Mouse (Mus musculus) intestine, embryonic 14.5 days (tissue): ENCODE data around the gene Arhgef19. TPM values are rescaled to one million over a fixed set of nuclear protein-coding genes. Genes with fewer than 3 reads are reported as not detected.
A peak's percentile ranks its signal among the peaks of the same experiment; 100 is the strongest.

ENCODE experiments used
- ATAC-seq: fragments of 200-750 bp; cut with Nextera tagmentation; replicated peaks from 2 replicates; pipeline ENCODE4 v1.8.0; 2017; ENCODE audit warnings: low read depth, moderate number of reproducible peaks, moderate TSS enrichment, moderate library complexity; ENCODE audit not compliant: low FRiP score, low TSS enrichment
- DNase-seq: peaks from one replicate; pipeline ENCODE4 v3.0.0-alpha.2; 2018; ENCODE audit warnings: low spot score
- H3K27ac ChIP-seq: fragments of 300-500 bp; sonication (generic); 2 replicates; pipeline ENCODE4 v1.5.1; 2014; ENCODE audit warnings: low read depth, mild to moderate bottlenecking, control low read depth
- H3K27me3 ChIP-seq: fragments of 300-500 bp; sonication (generic); replicated peaks from 2 replicates; pipeline ENCODE4 v1.6.1; 2014; ENCODE audit warnings: low read length, control low read depth; ENCODE audit not compliant: control insufficient read depth, insufficient read depth
- H3K36me3 ChIP-seq: fragments of 300-500 bp; sonication (generic); 2 replicates; pipeline ENCODE4 v1.6.1; 2014; ENCODE audit warnings: low read length, control low read depth; ENCODE audit not compliant: control insufficient read depth, insufficient read depth
- H3K4me1 ChIP-seq: fragments of 300-500 bp; sonication (generic); replicated peaks from 2 replicates; pipeline ENCODE4 v1.6.1; 2014; ENCODE audit warnings: low read length, control low read depth, mixed read lengths; ENCODE audit not compliant: control insufficient read depth, insufficient read depth
- H3K4me2 ChIP-seq: fragments of 300-500 bp; sonication (generic); 2 replicates; pipeline ENCODE4 v1.6.1; 2014; ENCODE audit warnings: low read length
- H3K4me3 ChIP-seq: fragments of 300-500 bp; sonication (generic); 2 replicates; pipeline ENCODE4 v1.5.1; 2014; ENCODE audit warnings: low read depth, low read length, control low read depth, mixed read lengths
- H3K9ac ChIP-seq: fragments of 300-500 bp; sonication (generic); 2 replicates; pipeline ENCODE4 v1.6.1; 2014; ENCODE audit warnings: mild to moderate bottlenecking, low read length
- H3K9me3 ChIP-seq: fragments of 300-500 bp; sonication (generic); 2 replicates; pipeline ENCODE4 v1.6.1; 2016; ENCODE audit warnings: low read length, control low read depth; ENCODE audit not compliant: control insufficient read depth
- WGBS: fragments of 180-500 bp; shearing (Covaris S2); extraction: QIAGEN DNeasy Blood & Tissue Kit; methylation state at CpG from one replicate; pipeline ENCODE4 v1.1.7; 2014; 5-methylcytosine and 5-hydroxymethylcytosine counted together
- polyA plus RNA-seq: library from polyadenylated mRNA; unstranded; fragments of >200 nt; fragmentation: Nextera tagmentation; extraction: Ambion mirVana; gene quantifications from 2 replicates; pipeline ENCODE4 v1.2.1, GENCODE M21; 2014

Arhgef19 gene
- polyA plus RNA-seq, 1 experiment from 2014 or later: 15.8 TPM

- Histone ChIP-seq H3K27me3 (no peaks in the 10 kb centered on the region), H3K4me1 (no peaks in the 10 kb centered on the region), H3K9ac (no peak overlapping the region), H3K9me3 (no peaks in the 10 kb centered on the region), H3K4me3 (no peak overlapping the region), H3K4me2 (no peak overlapping the region), H3K27ac (no peak overlapping the region), H3K36me3 (0 out of 2 replicates have a peak, but pooled peaks cover 8% of the 10 kb centered on the region)
- WGBS: 91% methylated on average over 5 of the region's 5 CpGs
- DNase-seq (no peak), ATAC-seq (no peak)
Observed at GRCm38 (mm10) chr4:141207081-141207480, 32.2 kb upstream of the Arhgef19 start.

DNA sequence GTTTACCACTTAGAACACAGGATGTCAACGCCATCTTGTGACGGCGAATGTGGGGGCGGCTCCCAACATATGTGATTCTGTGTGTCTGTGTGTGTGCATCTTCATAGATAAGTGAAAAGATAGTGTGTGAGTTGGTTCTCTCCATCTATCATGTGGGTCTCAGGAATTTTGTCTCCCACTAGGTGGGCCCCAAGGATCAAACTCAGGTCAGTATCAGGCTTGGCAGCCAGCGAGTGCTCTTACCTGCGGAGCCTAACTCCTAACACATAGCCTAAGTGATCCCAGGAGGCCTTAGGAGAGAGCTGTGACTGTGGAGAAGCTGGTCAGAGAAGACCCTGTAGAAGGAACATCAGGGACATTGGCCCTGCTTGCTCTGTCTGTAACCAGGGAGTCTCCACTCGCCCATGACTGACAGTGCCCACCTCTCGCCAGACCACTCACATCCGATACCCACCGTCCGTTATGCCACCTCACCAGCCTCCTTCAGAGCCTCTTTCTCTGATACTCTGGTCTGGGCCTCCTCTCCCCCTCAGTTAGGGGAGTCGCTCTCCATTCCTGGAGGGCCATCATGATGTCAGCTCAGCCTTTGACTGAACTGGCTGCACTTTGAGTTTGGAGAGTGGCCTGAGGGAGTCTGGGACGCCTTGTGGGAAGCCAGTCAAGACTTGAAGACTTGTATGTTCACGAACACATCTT lies 28.6 kb upstream of the Arhgef19 start:
- Histone ChIP-seq H3K36me3 (no peaks in the 10 kb centered on the region), H3K27me3 (no peaks in the 10 kb centered on the region), H3K9ac (peak overlapping the region; percentile 27; the same call in 1 of the 2 replicates), H3K4me1 (peaks cover 9% of the 10 kb centered on the region), H3K9me3 (no peaks in the 10 kb centered on the region), H3K4me3 (peak overlapping the region; percentile 38), H3K4me2 (peak overlapping the region; percentile 52), H3K27ac (peak overlapping the region; percentile 65; the same call in 1 of the 2 replicates)
- WGBS: 70% methylated on average over 14 of the region's 14 CpGs
- DNase-seq (no peak), ATAC-seq (0 out of 2 replicates have a peak, but pooled peaks have one; percentile 30)

DNA sequence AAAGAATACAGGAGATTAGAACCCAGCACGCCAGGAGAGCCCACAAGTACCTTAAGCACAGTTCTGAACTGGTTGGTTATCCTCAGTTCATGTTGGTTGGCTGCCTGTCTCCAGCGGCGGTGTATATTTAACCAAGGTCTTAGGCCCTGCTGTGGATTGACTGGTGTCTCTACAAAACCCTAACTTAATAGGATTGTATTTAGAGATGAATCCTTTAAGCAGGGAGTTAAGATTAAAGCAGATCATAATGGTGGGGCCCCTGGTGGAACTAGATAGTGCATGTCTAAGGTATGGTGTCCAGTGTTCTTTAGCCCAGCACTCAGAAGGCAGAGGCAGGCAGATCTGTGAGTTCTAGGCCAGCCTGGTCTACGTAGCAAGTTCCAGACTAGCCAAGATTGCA lies 27.7 kb upstream of the Arhgef19 start:
- no peaks in the 10 kb centered on the region for H3K27me3 ChIP-seq
- no peak for ATAC-seq

DNA sequence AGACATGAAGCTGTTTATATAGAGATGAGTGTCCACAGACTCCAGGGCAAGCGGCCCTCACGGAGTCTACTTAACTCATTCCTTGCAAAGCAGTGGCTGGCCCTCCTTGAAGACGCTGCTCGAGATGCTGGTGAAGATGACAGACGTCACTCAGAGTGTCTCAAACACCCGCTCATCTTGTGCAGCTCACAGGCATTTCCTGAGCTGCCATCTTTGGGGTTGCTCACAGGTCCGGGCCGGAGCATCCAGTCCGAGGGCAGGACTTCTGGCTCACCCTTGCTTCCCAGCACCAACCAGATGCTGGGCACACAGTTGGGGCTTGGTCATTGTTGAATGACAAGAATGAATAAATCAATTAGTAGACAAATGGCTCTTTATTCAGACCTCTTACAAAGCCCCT lies 26.4 kb upstream of the Arhgef19 start:
- ATAC-seq (no peak), DNase-seq (no peak)
- H3K4me2 ChIP-seq: 0 out of 2 replicates have a peak overlapping the region, but pooled peaks have one; percentile 88
- no peak overlapping the region for H3K27ac ChIP-seq
- H3K27me3 ChIP-seq: no peaks in the 10 kb centered on the region
- H3K9me3 ChIP-seq: no peaks in the 10 kb centered on the region
- H3K4me3 ChIP-seq: no peak overlapping the region
- no peaks in the 10 kb centered on the region for H3K36me3 ChIP-seq
- H3K9ac ChIP-seq: no peak overlapping the region
- WGBS: 74% methylated on average over 9 of the region's 9 CpGs
- H3K4me1 ChIP-seq: peaks cover 9% of the 10 kb centered on the region

More for the DNA sequence above, 27.7 kb upstream of the Arhgef19 start:
- H3K36me3 ChIP-seq: no peaks in the 10 kb centered on the region
- H3K9ac ChIP-seq: no peak overlapping the region
- no peak overlapping the region for H3K27ac ChIP-seq
- no peaks in the 10 kb centered on the region for H3K9me3 ChIP-seq
- H3K4me2 ChIP-seq: no peak overlapping the region
- H3K4me3 ChIP-seq: no peak overlapping the region
- 90% methylated on average over 4 of the region's 4 CpGs for WGBS
- DNase-seq: no peak
- peaks cover 9% of the 10 kb centered on the region for H3K4me1 ChIP-seq

DNA sequence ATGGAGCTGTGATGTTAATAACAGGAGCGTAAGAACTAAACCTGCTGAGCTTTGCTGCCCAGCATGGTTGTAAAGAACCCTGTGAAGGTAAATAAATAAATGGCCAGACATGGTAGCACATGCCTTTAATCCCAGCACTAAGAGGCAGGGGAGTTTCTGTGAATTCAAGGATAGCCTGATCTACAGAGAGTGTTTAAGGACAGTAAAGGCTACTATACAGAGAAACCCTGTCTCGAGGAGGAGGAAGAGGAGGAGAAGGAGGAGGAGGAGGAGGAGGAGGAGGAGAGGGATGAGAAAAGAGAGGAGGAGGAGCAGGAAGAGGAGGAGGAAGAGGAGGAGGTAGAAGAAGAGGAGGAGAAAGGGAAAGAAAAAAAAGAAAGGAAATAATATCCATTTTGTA lies 26.0 kb upstream of the Arhgef19 start:
- Histone ChIP-seq H3K27ac (0 out of 2 replicates have a peak overlapping the region, but pooled peaks have one; percentile 39), H3K27me3 (no peaks in the 10 kb centered on the region), H3K9ac (peak overlapping the region; percentile 41; the same call in 1 of the 2 replicates), H3K4me1 (peaks cover 9% of the 10 kb centered on the region), H3K9me3 (no peaks in the 10 kb centered on the region), H3K36me3 (no peaks in the 10 kb centered on the region), H3K4me3 (peak overlapping the region; percentile 49), H3K4me2 (peak overlapping the region; percentile 88)
- no peak for DNase-seq
- no peak; the same call in 1 of the 2 replicates for ATAC-seq
- 36% methylated on average over 2 of the region's 2 CpGs for WGBS

- WGBS: under 1% methylated on average over 24 of the region's 24 CpGs
- peak; percentile 81 for ATAC-seq
- H3K4me2 ChIP-seq: peak within 1 kb of the TSS; percentile 88
- peak; percentile 99 for DNase-seq
- no peaks in the 10 kb centered on the region for H3K9me3 ChIP-seq
- H3K27ac ChIP-seq: 0 out of 2 replicates have a peak within 1 kb of the TSS, but pooled peaks have one; percentile 39
- peaks cover 9% of the 10 kb centered on the region for H3K4me1 ChIP-seq
- peak within 1 kb of the TSS; percentile 41 for H3K9ac ChIP-seq
- H3K4me3 ChIP-seq: peak within 1 kb of the TSS; percentile 49
- no peaks in the 10 kb centered on the region for H3K36me3 ChIP-seq
- H3K27me3 ChIP-seq: no peaks in the 10 kb centered on the region
Observed at GRCm38 (mm10) chr4:141213770-141214336, 25.4 kb upstream of the Arhgef19 start, which contains the start of gene Rsg1. Gene Rsg1 (plus strand): TSS chr4:141213956.

GRCm38 (mm10) chr4:141214337-141214851 lies 24.9 kb upstream of the Arhgef19 start:
- H3K4me2 ChIP-seq: peak overlapping the region; percentile 88
- no peaks in the 10 kb centered on the region for H3K9me3 ChIP-seq
- no peaks in the 10 kb centered on the region for H3K36me3 ChIP-seq
- peaks cover 9% of the 10 kb centered on the region for H3K4me1 ChIP-seq
- no peak overlapping the region for H3K27ac ChIP-seq
- H3K4me3 ChIP-seq: peak overlapping the region; percentile 49
- no peak for DNase-seq
- peak; percentile 26; the same call in 1 of the 2 replicates for ATAC-seq
- H3K9ac ChIP-seq: peak overlapping the region; percentile 41
- WGBS: 3% methylated on average over 15 of the region's 16 CpGs
- no peaks in the 10 kb centered on the region for H3K27me3 ChIP-seq

GRCm38 (mm10) chr4:141219583-141220213 lies 19.6 kb upstream of the Arhgef19 start:
- no peak overlapping the region for H3K9ac ChIP-seq
- no peaks in the 10 kb centered on the region for H3K27me3 ChIP-seq
- H3K27ac ChIP-seq: no peak overlapping the region
- no peak overlapping the region for H3K4me3 ChIP-seq
- WGBS: 92% methylated on average over 20 of the region's 20 CpGs
- H3K36me3 ChIP-seq: no peaks in the 10 kb centered on the region
- no peak overlapping the region for H3K4me2 ChIP-seq
- no peaks in the 10 kb centered on the region for H3K9me3 ChIP-seq
- H3K4me1 ChIP-seq: peaks cover under 1% of the 10 kb centered on the region
- ATAC-seq (no peak), DNase-seq (no peak)
